Mouse (Mus musculus): ENCODE measurements at regions not wholly inside any gene's neighbourhood (a gene's known extent, or its start where the extent isn't known, plus 50 kb on each side); places are given as distances from the start of the nearest gene placed in this dataset.

DNA sequence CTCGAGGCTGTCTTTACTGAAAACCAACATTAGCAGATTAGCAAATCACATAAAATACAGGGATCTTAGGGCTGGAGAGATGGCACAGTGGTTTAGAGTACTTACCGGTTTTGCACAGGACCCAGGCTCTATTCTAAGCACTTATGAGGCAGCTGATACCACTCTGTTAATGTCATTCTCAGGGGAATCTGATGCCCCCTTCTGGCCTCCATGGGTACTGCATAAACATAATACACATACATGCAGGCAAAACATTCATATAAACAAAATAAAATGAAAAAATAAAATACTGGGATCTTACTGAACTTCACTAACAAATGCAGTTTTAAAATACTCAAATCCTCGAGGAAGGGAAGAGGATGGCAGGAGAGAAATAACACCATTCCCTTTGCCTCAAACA is 164.3 kb upstream of the Supt20 start:
- no peaks in the 10 kb centered on the region for H3K27me3 ChIP-seq (ENCODE audit: insufficient read depth, low read length)
- TF ChIP-seq GATA2 (IDR thresholded peaks at IDR 0.05; ENCODE audit: borderline replicate concordance, low read depth, low read length) (no peak), GATA1 (IDR thresholded peaks at IDR 0.05; ENCODE audit: borderline replicate concordance, low read length) (no peak), TAL1 (conservative IDR thresholded peaks at IDR 0.05; ENCODE audit: low read depth, low read length) (no peak), POLR2AphosphoS5 (IDR thresholded peaks at IDR 0.05; ENCODE audit: insufficient replicate concordance, low read depth, low read length) (no peak), CTCF (IDR thresholded peaks at IDR 0.05; ENCODE audit: low read depth, low read length) (no peak)
- ATAC-seq (ENCODE audit: extremely low read depth, insufficient number of reproducible peaks, low FRiP score, poor library complexity, severe bottlenecking) (no peak), DNase-seq (ENCODE audit: low spot score) (no peak)
- H3K9me3 ChIP-seq (replicated peaks) = peaks cover 21% of the 10 kb centered on the region
- no peaks in the 10 kb centered on the region for H3K4me1 ChIP-seq (ENCODE audit: insufficient read depth, low read depth, low read length)
- no peak overlapping the region for H3K4me3 ChIP-seq (ENCODE audit: low read depth, low read length)
- no peaks in the 10 kb centered on the region for H3K36me3 ChIP-seq (replicated peaks)

DNA sequence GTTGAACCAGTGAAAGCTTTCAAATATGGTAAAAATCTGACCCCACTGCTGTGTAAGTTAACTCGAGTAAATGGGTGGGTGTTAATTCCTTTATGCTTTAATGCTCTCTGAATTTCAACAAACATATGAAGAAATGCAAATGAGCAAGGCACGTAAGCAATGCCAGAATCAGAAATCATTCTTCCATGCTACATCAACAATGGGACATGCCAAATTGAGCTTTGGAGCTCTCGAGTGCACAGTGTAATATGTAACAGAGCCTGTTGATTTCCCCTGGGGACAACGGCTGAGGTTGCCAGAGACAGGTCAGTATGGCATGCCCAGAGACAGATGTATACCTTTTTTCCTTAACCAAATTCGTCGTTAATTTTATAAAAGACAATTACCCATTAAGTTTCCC is 162.4 kb upstream of the Supt20 start:
- no peaks in the 10 kb centered on the region for H3K36me3 ChIP-seq (replicated peaks)
- ATAC-seq (ENCODE audit: extremely low read depth, insufficient number of reproducible peaks, low FRiP score, poor library complexity, severe bottlenecking) = no peak

DNA sequence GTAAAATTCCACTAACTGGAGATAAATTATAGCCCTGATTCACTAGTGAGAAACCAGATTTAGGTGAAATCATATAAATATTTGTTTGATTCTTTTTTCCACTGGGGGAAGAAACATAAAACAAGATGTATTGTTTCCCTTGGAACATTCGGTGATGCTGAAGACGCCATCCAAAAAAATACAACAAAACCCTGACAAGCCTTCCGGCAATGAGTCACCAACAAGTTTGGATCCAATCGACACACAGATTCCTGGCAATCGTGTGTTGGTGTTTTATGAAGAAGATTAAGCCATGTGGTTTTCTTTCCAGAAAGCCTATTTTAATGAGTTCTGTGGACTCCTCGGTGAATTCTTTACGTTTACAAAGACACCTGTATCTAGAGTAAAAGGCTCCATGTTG is 157.2 kb upstream of the Supt20 start:
- Histone ChIP-seq H3K4me3 (ENCODE audit: low read depth, low read length) (no peak overlapping the region), H3K4me1 (ENCODE audit: insufficient read depth, low read depth, low read length) (no peaks in the 10 kb centered on the region), H3K27me3 (ENCODE audit: insufficient read depth, low read length) (no peaks in the 10 kb centered on the region), H3K9me3 (replicated peaks) (peaks cover 13% of the 10 kb centered on the region), H3K36me3 (replicated peaks) (no peaks in the 10 kb centered on the region)
- ATAC-seq (ENCODE audit: extremely low read depth, insufficient number of reproducible peaks, low FRiP score, poor library complexity, severe bottlenecking) (no peak), DNase-seq (ENCODE audit: low spot score) (no peak)
- TF ChIP-seq GATA2 (IDR thresholded peaks at IDR 0.05; ENCODE audit: borderline replicate concordance, low read depth, low read length) = no peak
- no peak for TF ChIP-seq CTCF (IDR thresholded peaks at IDR 0.05; ENCODE audit: low read depth, low read length)
- TF ChIP-seq POLR2AphosphoS5 (IDR thresholded peaks at IDR 0.05; ENCODE audit: insufficient replicate concordance, low read depth, low read length) = no peak
- TF ChIP-seq TAL1 (conservative IDR thresholded peaks at IDR 0.05; ENCODE audit: low read depth, low read length) = no peak
- TF ChIP-seq GATA1 (IDR thresholded peaks at IDR 0.05; ENCODE audit: borderline replicate concordance, low read length) = no peak

More for the DNA sequence above, 162.4 kb upstream of the Supt20 start:
- TF ChIP-seq CTCF (IDR thresholded peaks at IDR 0.05; ENCODE audit: low read depth, low read length) = no peak
- no peak for TF ChIP-seq TAL1 (conservative IDR thresholded peaks at IDR 0.05; ENCODE audit: low read depth, low read length)
- no peak for TF ChIP-seq GATA1 (IDR thresholded peaks at IDR 0.05; ENCODE audit: borderline replicate concordance, low read length)
- H3K4me3 ChIP-seq (ENCODE audit: low read depth, low read length) = no peak overlapping the region
- no peaks in the 10 kb centered on the region for H3K4me1 ChIP-seq (ENCODE audit: insufficient read depth, low read depth, low read length)
- no peak for DNase-seq (ENCODE audit: low spot score)
- no peaks in the 10 kb centered on the region for H3K27me3 ChIP-seq (ENCODE audit: insufficient read depth, low read length)
- H3K9me3 ChIP-seq (replicated peaks) = peaks cover 19% of the 10 kb centered on the region

- no peak for ATAC-seq (ENCODE audit: extremely low read depth, insufficient number of reproducible peaks, low FRiP score, poor library complexity, severe bottlenecking)
- TF ChIP-seq TAL1 (conservative IDR thresholded peaks at IDR 0.05; ENCODE audit: low read depth, low read length) = no peak
- no peak for TF ChIP-seq GATA1 (IDR thresholded peaks at IDR 0.05; ENCODE audit: borderline replicate concordance, low read length)
- no peak for TF ChIP-seq POLR2AphosphoS5 (IDR thresholded peaks at IDR 0.05; ENCODE audit: insufficient replicate concordance, low read depth, low read length)
- no peak for TF ChIP-seq CTCF (IDR thresholded peaks at IDR 0.05; ENCODE audit: low read depth, low read length)
- no peak for TF ChIP-seq GATA2 (IDR thresholded peaks at IDR 0.05; ENCODE audit: borderline replicate concordance, low read depth, low read length)
Observed at GRCm38 (mm10) chr3:54538055-54538454, 154.6 kb upstream of the Supt20 start.

DNA sequence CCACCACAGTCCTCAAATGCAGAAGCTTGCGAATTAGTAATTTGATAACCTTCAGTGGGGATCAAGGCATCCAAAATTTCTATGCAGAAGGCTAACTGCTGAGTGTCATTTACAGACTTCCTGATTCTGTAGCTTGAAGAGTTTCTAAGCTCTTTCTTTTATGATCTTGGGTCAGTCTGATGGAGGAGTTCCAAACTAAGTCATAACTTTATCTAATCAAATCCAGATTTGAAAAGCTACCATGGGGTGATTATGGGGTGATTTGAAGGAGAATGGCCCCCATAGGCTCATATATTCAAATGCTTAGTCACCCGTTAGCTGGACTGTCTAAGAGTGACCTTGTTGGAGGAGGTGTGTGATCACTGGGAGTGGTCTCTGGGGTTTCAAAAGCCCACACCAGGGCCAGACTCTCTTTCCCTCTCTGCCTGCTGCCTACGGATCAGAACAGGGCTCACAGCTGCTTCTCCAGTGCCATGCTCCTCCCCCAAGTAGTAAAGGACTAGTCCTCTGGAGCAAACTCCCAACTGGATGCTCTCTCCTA is 152.0 kb upstream of the Supt20 start:
- DNase-seq (ENCODE audit: low spot score) (no peak), ATAC-seq (ENCODE audit: extremely low read depth, insufficient number of reproducible peaks, low FRiP score, poor library complexity, severe bottlenecking) (no peak)
- H3K36me3 ChIP-seq (replicated peaks) = no peaks in the 10 kb centered on the region
- no peak overlapping the region for H3K4me3 ChIP-seq (ENCODE audit: low read depth, low read length)
- no peaks in the 10 kb centered on the region for H3K27me3 ChIP-seq (ENCODE audit: insufficient read depth, low read length)
- no peaks in the 10 kb centered on the region for H3K4me1 ChIP-seq (ENCODE audit: insufficient read depth, low read depth, low read length)
- no peak for TF ChIP-seq GATA2 (IDR thresholded peaks at IDR 0.05; ENCODE audit: borderline replicate concordance, low read depth, low read length)
- no peak for TF ChIP-seq TAL1 (conservative IDR thresholded peaks at IDR 0.05; ENCODE audit: low read depth, low read length)
- no peak for TF ChIP-seq POLR2AphosphoS5 (IDR thresholded peaks at IDR 0.05; ENCODE audit: insufficient replicate concordance, low read depth, low read length)
- TF ChIP-seq CTCF (IDR thresholded peaks at IDR 0.05; ENCODE audit: low read depth, low read length) = no peak
- TF ChIP-seq GATA1 (IDR thresholded peaks at IDR 0.05; ENCODE audit: borderline replicate concordance, low read length) = no peak
- peaks cover 23% of the 10 kb centered on the region for H3K9me3 ChIP-seq (replicated peaks)

More at GRCm38 (mm10) chr3:54538055-54538454, 154.6 kb upstream of the Supt20 start:
- peaks cover 19% of the 10 kb centered on the region for H3K9me3 ChIP-seq (replicated peaks)
- no peaks in the 10 kb centered on the region for H3K36me3 ChIP-seq (replicated peaks)
- H3K27me3 ChIP-seq (ENCODE audit: insufficient read depth, low read length) = no peaks in the 10 kb centered on the region
- DNase-seq (ENCODE audit: low spot score) = no peak
- H3K4me1 ChIP-seq (ENCODE audit: insufficient read depth, low read depth, low read length) = no peaks in the 10 kb centered on the region
- no peak overlapping the region for H3K4me3 ChIP-seq (ENCODE audit: low read depth, low read length)

- TF ChIP-seq CTCF (IDR thresholded peaks at IDR 0.05; ENCODE audit: low read depth, low read length) = no peak
- TF ChIP-seq POLR2AphosphoS5 (IDR thresholded peaks at IDR 0.05; ENCODE audit: insufficient replicate concordance, low read depth, low read length) = no peak
- TF ChIP-seq GATA1 (IDR thresholded peaks at IDR 0.05; ENCODE audit: borderline replicate concordance, low read length) = no peak
- no peak for TF ChIP-seq GATA2 (IDR thresholded peaks at IDR 0.05; ENCODE audit: borderline replicate concordance, low read depth, low read length)
- TF ChIP-seq TAL1 (conservative IDR thresholded peaks at IDR 0.05; ENCODE audit: low read depth, low read length) = no peak
- Histone ChIP-seq H3K27me3 (ENCODE audit: insufficient read depth, low read length) (no peaks in the 10 kb centered on the region), H3K4me1 (ENCODE audit: insufficient read depth, low read depth, low read length) (no peaks in the 10 kb centered on the region), H3K36me3 (replicated peaks) (no peaks in the 10 kb centered on the region), H3K4me3 (ENCODE audit: low read depth, low read length) (no peak overlapping the region), H3K9me3 (replicated peaks) (peaks cover 27% of the 10 kb centered on the region)
- ATAC-seq (ENCODE audit: extremely low read depth, insufficient number of reproducible peaks, low FRiP score, poor library complexity, severe bottlenecking) = no peak
- DNase-seq (ENCODE audit: low spot score) = no peak
Observed at GRCm38 (mm10) chr3:54541389-54541788, 151.2 kb upstream of the Supt20 start.
